Mouse (Mus musculus) lung, postnatal 25 days (tissue): ENCODE results near the gene Galnt17.

Source experiments
- DNase-seq: peaks from one replicate; pipeline ENCODE4 v3.0.0; 2022; ENCODE audit warnings: low spot score

The Galnt17 gene

DNA sequence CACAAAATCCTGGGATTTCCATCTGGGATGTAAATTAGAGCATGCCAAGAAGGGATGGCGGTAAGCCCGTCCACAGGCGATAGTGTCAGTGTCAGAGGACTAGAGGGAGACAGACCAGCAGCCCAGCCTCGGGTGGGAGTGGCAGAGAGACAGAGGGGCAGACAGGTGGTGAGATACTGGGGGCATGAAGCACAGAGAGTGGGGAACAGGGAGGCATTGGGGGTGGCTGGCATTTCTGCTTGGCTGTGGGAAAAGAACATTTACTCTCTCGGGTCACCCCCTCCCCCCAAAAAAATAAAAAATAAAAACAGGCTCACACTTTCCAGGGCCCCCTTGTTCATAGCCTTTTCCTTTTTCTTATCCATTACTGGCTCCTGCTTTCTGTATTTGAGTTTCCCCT is 287.4 kb downstream of the Galnt17 start:
- DNase-seq: no peak

DNA sequence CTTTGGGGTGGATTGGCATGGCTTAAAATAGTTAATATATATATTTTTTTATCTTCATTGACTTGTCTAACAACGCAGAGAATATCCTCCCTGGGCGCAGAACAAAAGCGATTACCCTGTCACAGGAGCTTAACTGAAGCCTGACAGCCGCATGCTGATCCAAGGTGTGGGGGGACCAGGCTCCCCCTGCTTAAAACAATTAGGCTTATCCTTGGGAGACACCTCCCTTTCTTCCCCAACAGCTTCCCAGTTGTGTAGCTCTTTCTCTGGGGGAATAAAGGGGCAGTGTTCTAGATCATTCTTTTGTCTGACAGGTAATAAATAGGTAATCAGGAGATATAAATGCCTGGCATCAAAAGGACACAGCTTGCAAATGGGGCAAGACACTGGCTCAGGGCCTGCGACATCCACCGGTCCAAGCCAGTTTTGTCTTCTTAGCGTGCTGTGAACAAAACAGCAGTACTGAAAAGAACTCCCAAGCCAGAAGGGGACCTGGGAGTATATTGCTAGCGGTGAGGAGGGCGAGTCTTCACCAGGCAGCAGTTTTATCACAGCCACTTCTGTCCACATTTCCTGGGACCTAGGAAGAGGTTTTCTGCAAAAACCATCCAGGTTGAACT is 288.8 kb downstream of the Galnt17 start:
- DNase-seq: no peak

DNA sequence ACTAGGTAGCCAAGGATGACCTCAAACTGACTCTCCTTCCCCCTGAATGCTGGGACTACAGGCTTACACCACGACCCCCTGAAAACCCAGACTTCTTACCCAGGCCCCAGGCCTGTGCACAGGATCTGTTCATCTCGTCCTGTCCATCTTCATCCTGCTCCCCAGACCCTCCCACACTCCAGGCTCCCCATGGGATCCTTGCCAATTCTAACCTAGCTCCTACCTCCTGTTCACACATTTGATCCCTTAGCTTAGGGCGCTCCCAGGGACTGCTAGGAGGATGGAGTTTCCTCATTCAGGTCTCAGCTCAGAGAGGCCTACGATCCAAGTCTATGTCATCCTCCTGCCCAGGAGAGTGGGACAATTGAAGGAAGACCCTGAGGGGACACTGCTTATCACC is 292.2 kb downstream of the Galnt17 start:
- DNase-seq: no peak

DNA sequence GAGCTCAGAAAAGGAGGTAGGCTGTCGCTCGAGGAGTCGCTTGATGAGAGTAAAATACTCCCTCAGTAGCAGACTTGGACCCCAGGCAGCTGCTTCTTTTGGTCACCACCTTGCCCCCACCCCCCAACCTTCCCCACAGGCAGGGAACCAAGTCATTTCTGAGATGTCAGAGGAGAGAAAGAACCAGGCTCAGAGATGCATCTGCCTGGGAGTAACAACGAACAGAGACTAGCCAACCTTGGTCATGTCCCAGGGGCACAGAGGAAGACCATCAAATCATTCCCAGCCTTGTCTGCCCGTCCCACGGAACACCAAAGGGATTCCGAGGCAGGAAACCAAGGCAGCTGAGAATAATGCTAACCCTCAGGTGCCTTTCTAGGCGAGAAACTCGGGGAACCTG is 293.0 kb downstream of the Galnt17 start:
- no peak for DNase-seq

DNA sequence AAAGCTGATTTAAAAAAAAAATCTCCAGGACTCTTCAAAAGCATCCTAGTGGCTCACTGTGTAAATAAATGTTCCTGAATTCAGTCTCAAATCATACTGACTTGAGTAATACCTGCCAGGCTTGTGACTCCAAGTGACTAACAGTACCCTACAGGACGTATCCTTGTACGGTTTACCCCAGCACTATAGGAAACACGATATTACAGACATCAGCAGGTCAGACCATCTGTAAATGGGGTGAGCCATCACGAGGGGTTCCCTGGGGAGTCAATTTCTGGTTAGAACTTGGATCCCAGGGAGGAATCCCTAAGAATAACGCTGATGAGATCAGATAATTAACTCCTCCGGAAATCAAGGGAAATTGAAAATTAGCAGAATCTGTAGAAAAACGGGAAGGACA is 294.5 kb downstream of the Galnt17 start:
- DNase-seq: no peak

DNA sequence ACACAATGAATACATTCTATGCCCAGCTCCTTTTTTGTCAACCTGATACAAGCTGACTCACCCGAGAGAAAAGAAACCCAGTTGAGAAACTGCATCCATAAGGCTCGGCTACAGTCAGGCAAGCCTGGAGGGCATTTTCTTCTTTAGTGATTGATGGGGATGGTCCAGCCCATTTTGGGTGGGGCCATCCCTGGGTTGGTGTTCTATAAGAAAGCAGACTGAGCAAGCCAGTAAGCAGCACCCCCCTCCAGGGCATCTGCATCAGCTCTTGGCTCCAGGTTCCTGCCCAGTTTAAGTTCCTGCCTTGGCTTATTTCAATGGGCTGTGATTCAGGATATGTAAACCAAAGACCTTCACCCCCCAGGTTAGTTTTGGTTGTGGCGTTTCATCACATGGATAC is 295.2 kb downstream of the Galnt17 start:
- DNase-seq: no peak

DNA sequence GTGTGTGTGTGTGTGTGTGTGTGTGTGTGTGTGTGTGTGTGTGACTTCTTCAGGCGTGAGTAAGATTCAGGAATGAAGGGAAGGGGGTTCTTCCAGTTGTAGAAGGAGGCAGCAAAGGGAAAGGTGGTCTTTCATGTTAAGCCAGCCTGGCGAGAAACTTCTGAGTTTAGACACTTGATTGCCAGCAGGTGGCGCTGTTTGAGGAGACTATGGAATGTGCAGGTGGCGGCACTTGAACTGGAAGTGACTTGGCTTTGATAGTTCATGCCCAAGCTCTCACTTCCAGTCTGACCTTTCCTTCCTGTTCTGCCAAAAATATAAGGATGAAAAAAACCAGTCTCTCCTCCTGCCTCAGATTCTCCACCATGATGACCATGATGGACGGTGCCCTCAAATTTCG is 298.8 kb downstream of the Galnt17 start:
- no peak for DNase-seq

DNA sequence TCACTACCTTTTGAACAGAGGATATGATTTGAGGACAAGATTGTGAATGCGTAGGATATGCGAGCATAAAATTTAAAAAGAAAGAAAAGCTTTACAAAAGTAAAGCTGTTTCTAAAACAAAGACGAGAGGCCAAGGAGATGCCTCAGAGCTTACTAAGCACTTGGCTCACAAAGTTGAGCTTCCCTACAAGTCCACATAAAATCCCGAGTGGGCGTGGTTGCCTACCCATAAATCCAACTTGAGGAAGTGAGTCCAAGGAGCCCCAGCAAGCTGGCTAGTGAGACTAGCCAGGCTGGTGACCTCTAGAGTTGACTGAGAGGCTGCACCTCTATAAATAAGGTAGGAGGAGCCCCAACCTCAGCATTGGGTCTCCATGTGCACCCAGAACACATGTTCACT is 299.8 kb downstream of the Galnt17 start:
- no peak for DNase-seq

DNA sequence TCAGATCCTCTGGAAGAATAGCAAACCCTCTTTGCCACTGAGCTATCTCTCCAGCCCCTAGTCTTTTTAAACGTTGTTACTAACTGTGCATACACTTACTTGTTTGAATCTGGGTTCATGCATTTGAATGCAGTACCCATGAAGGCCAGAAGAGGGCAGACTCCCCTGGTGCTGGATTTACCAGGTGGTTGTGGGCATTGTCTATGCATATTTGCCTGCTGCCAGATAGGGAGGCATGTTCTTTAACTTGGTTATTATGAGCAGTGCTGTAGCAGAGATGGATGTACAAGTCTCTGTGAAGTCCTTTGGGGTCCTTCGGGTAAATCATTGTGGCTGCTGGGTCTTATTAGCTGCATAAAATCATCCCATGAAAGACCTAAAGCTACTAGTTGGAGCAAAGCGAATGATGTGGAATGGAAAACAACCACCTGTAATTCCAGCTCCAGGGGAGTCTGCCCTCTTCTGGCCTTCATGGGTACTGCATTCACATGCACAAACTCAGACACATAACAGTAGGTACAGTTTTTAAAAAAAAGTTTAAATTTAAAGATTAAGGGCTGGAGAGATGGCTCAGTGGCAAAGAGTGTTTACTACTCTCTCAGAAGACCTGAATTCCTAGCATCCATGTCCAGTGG is 300.3 kb downstream of the Galnt17 start:
- DNase-seq: peak; percentile 8

DNA sequence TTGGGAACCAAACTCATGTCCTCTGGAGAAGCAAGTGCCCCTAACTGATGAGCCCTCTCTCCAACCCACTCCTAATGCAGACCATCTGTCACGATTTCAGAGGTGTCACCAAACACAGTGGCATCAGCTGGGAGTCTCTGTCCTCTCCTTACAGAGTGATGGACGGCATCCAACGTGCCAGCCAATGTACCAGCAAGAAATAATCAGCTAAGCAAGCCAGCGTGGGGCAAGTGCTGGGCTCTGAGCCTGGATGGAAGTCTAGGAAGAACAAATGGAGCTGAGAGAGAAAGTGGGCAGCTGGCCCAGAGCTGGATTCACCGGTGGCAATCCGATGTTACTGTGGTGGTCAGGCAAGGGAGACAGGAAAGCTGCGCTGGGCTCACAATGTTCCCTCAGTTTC is 301.1 kb downstream of the Galnt17 start:
- no peak for DNase-seq

DNA sequence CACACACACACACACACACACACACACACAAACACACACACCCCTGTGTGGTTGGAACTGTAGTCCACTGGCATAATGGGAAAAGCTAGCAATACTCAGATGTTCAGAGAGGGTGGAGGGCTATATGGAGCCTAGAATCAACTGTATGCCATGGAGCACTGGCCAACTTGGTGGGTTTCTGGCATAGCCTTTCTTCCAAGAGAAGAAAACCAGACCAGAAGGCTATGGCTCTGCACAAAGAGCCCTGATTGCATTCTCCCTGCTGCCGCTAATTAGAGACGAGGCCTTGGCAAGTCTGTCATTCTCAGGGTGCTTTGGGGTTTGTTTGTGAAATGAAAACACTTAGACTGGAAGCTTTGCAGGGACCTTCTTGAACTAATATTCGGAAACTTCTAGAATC is 301.8 kb downstream of the Galnt17 start:
- no peak for DNase-seq

DNA sequence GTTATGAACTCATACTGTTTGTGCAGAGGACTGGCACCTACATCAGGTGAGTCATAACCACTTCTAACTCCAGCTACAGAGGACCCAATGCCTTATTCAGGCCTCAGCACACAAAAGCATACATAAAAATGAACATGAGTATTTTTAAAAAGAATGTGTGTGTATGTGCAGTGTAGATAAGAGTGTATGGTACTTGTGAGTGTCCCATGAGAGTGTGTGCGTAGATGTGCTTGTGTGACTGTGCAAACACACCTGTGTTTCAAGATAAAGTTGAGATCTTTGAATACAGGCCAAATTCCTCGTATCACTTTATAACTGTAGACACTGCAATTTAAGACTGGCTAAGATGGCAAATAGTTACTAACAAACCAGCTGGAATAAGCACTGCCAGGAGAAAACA is 307.7 kb downstream of the Galnt17 start:
- no peak for DNase-seq

DNA sequence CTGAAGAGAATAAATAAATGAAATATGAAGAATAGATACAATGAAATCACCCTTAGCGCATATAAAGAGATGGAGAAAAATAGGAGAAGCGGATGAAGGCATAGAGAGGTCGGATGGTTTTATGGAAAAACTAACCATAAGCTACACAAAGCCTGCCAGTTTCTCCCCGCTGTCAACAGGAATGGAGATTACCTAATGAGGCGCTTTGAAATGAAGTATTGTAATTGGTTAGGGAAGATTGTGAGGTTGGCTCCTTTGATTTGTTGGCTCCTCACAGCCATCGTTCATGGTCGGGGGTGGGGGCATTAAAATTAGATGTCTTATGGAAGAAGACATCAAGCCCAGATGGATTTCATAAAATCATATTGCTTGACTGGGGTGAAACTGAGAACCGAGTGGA is 329.0 kb downstream of the Galnt17 start:
- DNase-seq: no peak

DNA sequence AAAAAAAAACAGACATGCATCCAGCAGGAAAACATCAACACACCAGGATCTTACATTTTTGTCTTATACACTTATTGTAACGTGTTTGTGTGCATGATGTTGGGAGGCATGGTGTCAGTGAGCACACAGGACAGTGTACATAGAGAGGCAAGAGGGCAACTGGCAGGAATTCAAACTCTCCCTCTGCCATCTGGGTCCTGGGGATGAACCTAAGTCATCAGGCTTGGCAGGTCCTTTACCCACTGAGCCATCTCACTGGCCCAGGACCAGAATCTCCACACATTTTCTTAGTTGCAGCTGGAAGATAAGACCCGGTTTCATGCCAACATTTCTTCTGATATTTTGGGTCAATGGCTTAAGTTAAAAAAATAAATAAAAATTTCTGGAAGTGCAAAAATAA is 329.4 kb downstream of the Galnt17 start:
- DNase-seq: no peak

DNA sequence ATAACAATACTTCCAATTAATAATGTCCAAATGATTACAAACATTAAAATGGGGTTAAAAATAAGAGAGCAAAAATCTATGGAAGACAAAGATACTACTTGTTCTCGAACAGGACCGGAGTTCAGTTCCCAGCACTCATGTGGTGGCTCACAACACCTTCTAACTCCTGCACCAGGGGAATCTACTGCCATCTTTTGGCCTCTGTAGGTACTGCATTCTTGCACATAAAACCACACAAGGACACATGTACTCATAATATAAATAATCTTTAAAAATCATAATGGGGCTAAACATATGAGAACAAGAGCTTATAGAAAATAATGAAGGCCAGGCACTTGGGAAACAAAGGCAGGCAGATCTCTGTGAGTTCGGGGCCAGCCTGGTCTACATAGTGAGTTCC is 330.3 kb downstream of the Galnt17 start:
- no peak for DNase-seq

DNA sequence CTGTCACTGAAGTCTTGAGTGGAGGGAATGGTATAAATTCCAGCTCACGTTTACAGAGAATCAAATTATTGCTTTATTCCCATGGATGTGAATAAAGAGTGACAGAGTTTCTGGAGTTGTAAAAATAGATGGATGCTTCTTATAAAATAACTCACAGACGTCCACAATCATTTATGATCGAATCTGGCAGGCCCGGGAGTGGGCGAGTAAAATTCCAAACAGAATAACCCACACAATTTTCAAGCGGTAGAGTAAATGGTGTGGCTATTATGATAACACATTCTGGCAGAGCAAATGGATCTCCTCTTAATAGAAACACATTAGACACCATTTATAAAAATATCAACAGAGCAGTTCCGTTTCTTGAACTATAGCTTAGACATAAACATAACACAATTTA is 355.9 kb downstream of the Galnt17 start:
- no peak for DNase-seq

DNA sequence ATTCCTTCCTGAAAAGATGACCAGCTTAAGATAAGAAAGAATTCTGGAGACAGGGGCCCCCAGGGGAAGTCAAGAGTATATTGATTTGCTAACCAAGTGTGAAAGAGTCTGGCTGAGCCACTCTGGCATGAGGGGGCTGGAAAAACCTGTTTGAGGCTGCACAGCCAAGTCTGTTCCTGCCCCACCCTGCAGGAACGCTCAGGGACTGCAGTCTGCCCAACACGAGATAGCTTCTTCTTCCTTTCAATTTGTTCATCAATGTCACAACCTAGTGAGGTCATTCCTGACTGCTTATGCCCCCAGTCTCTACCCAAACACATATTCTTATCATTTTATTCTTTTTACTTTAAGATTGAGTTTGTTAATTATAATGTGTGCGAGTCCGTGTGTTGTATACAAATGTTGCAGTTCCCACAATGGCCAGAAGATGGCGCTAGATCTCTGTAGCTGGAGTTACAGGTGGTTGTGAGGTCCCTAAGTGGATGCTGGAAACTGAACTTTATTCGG is 357.4 kb downstream of the Galnt17 start:
- no peak for DNase-seq

DNA sequence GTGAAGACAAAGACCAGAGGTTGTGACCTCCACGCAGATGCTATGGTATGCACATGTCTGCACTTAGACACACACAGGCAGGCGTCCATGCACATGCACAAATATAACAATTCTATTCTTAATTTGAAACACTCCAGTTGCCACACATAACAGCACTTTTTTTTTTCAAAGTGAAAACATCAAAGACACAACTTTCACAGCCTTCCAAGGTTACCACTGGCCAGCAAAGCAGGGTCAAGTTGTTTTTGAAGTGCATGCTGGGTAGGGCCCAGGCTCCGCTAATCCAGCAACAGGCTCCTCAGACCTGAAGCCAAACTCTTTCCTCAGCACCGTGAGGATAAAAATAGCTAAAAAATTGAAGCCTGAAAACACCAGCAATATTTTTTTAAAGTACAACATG is 357.9 kb downstream of the Galnt17 start:
- DNase-seq: no peak

DNA sequence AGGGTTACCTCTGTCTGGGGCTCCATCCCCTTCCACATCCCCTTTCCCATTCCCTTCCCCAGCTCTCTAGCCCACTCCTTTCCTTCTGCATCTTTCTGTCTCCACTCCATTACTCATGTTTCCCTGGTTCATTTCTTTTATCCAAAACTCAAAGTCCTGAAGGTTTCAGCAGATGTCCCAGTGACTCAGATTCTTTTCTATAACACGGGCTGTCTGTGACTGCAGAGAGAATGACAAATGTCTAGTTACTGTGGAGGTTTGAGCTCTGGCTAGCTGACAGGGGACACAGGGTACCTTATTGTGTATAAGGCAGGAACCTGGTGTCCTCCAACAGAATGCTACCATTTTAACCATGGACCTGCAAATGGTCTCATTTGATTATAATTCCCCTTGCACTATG is 358.6 kb downstream of the Galnt17 start:
- no peak for DNase-seq

DNA sequence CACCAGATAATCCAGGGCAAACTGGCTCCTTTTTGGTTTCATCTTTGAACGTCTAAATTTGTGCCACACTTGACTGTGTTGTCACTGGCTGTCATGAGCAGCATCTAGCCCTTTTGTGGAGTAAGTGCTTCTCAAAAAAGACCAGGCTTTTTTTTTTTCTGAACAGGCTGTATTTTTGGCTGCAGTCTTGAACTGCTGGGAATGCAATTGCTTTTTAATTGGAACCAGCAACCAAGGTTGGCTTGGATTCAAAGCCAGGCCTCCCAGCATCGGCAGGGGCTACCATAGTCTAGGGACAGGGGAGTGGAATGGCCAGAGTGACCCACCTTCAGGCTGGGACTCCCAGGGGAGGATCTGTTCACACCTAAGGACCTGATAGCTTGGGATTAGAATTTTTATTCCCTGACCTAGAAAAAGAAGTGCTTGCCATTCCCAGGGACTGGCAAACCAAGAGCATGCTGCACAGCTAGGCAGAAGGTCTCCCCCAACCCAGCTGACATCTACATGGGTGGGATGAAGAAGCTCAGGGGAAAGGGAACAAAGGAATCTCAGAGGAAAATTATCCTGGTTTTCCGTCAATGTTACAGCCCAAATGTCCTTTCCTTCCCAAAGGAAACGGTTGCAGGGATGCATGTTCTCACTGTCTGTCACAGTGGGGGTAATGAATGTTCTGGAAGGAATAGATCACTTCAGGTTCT is 369.2 kb downstream of the Galnt17 start:
- DNase-seq: no peak

DNA sequence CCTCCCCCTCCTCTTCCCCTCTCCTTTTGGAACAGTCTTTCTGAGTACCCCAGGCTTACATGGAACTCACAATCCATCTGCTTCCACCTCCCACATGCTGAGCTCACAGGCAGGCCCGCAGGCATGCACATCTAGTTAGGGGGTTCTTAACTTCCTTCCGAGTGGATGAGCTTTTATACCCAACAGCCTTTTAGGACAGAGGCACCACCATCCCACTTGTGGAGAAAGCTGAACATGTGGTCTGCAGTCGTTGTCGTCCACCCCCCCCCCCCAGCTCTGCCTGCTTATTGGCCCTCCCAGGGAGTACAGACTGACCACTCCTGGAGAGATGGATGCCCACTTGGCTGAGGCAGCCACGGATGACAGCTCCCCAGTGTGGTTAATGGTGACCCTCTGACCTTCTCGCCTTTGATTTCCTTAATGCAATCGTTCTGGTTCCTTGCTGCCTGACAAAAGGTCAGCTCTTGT is 370.0 kb downstream of the Galnt17 start:
- peak; percentile 31 for DNase-seq

DNA sequence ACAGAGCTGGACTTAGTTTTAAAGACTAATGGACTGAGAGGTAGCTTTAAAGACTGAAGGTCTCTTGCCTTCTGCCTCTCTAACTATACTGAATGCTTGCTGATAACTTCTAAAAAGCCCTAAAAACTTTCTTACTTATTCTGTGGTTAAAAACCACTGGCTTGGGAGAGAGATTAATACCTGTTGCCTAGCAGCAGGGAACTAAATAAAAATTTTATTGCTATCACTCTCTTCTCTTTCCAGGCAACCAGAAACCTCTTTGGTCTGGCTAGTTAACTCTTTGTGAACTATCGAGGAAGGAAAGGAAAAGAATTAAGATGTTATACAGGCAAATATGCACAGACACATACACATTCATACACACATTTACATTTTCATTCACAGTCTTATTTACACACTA is 377.3 kb downstream of the Galnt17 start:
- DNase-seq: no peak

DNA sequence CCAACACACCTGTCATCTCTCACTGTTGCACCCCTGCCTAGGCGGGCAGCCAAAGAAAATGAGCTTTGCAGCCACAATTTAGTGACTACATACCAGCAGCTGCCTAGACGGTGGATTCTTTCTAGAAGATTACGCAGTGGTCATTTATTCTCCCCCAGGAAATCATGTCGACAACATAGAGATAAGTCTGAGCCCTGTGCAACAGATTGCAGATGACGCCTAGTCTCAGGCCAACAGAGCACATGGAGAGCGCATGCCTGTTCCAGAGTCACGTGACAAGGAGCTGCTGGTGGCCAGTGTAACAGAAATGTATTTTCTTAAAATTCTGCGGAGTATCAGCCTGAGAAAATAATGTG is 380.5 kb downstream of the Galnt17 start:
- no peak for DNase-seq
